Mouse (Mus musculus): ENCODE measurements around the gene Cacng8. TPM values are rescaled to one million over a fixed set of nuclear protein-coding genes. Genes with fewer than 3 reads are reported as not detected.

Cacng8 gene
- total and polyA plus RNA-seq, 3 experiments: 5.6 to 9.2 TPM; not detected in 1

DNA sequence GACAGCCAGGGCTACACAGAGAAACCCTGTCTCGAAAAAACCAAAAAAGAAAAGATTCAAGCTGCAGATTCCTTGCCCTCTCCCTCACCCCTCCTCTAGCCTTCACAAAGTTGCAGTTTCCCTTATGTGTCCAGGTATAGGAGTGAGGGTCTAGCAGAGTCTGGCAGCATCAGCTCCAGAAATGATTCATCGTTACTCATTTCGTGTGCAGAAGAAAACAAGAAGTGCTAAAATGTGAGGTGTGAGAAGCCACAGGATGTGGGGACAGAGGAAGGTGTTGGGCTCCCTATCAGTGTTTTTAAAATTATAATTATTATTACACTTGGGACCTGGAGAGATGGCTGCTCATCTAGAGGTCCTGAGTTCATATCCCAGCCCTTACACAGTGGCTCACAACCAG lies 54.2 kb downstream of the Cacng8 start:
- TF ChIP-seq E2F4 (IDR thresholded peaks at IDR 0.05; ENCODE audit: borderline replicate concordance, low read depth, low read length): no peak
- no peaks in the 10 kb centered on the region for H3K9me3 ChIP-seq (replicated peaks; ENCODE audit: insufficient read depth, low read length)
- peaks cover 0 to 7% of the 10 kb centered on the region in 2 experiments; a peak in 2 of 4 replicates for H3K36me3 ChIP-seq (ENCODE audit: control insufficient read depth in 1 of 2, insufficient read depth in 2 of 2, low read length in 2 of 2)
- H3K4me3 ChIP-seq (ENCODE audit: control insufficient read depth in 1 of 2, insufficient read depth in 1 of 2, low read depth in 2 of 2, low read length in 2 of 2): no peak overlapping the region
- H3K79me2 ChIP-seq (ENCODE audit: control insufficient read depth, insufficient read depth, low read length, poor library complexity): no peaks in the 10 kb centered on the region
- no peaks in the 10 kb centered on the region for H3K27me3 ChIP-seq (ENCODE audit: control insufficient read depth in 1 of 2, insufficient read depth in 2 of 2, low read length in 2 of 2)
- no peak for DNase-seq (ENCODE audit: low read depth, low spot score)
- no peak overlapping the region for H3K27ac ChIP-seq (ENCODE audit: control insufficient read depth, low read depth, low read length)
- H3K9ac ChIP-seq (ENCODE audit: control insufficient read depth, low read depth, low read length, poor library complexity, severe bottlenecking): no peak overlapping the region
- H3K4me1 ChIP-seq (ENCODE audit: control insufficient read depth in 1 of 2, insufficient read depth in 2 of 2, low read length in 2 of 2): peaks cover 0 to 12% of the 10 kb centered on the region in 2 experiments; a peak in 2 of 4 replicates

DNA sequence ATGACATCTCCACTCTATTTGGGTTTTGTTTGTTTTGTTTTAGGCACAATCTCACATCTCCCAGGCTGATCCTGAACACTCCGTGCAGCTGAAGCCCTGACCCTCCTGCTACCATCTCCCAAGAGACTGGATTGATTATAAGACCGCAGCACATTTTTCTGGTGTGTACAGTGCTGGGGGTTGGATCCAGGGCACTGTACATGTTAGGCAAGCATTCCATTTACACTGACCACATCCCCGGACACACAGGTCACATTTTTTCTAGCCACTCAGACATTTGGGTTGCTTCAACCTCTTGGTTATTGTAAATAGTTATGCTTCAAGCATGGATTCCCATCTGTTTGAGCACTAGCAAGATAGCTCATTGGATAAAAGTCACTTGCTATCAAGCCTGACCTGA lies 56.1 kb downstream of the Cacng8 start:
- Histone ChIP-seq H3K27me3 (ENCODE audit: control insufficient read depth in 1 of 2, insufficient read depth in 2 of 2, low read length in 2 of 2) (no peaks in the 10 kb centered on the region), H3K27ac (ENCODE audit: control insufficient read depth, low read depth, low read length) (no peak overlapping the region), H3K9me3 (replicated peaks; ENCODE audit: insufficient read depth, low read length) (no peaks in the 10 kb centered on the region), H3K79me2 (ENCODE audit: control insufficient read depth, insufficient read depth, low read length, poor library complexity) (no peaks in the 10 kb centered on the region), H3K36me3 (ENCODE audit: control insufficient read depth in 1 of 2, insufficient read depth in 2 of 2, low read length in 2 of 2) (peaks cover 0 to 7% of the 10 kb centered on the region in 2 experiments; a peak in 2 of 4 replicates), H3K4me1 (ENCODE audit: control insufficient read depth in 1 of 2, insufficient read depth in 2 of 2, low read length in 2 of 2) (peaks cover 0 to 9% of the 10 kb centered on the region in 2 experiments; a peak in 2 of 4 replicates), H3K4me3 (ENCODE audit: control insufficient read depth in 1 of 2, insufficient read depth in 1 of 2, low read depth in 2 of 2, low read length in 2 of 2) (no peak overlapping the region), H3K9ac (ENCODE audit: control insufficient read depth, low read depth, low read length, poor library complexity, severe bottlenecking) (no peak overlapping the region)
- TF ChIP-seq BHLHE40 (IDR thresholded peaks at IDR 0.05; ENCODE audit: borderline replicate concordance, low read depth, low read length) (no peak), POLR2A (IDR thresholded peaks at IDR 0.05; ENCODE audit: control insufficient read depth in 1 of 2, insufficient read depth in 1 of 2, low read depth in 1 of 2, low read length in 2 of 2, poor library complexity in 1 of 2) (no peak), ZNF384 (IDR thresholded peaks at IDR 0.05; ENCODE audit: low read depth, low read length) (no peak), CHD1 (IDR thresholded peaks at IDR 0.05; ENCODE audit: low read depth, low read length) (no peak)
- no peak for DNase-seq (ENCODE audit: low read depth, low spot score)

DNA sequence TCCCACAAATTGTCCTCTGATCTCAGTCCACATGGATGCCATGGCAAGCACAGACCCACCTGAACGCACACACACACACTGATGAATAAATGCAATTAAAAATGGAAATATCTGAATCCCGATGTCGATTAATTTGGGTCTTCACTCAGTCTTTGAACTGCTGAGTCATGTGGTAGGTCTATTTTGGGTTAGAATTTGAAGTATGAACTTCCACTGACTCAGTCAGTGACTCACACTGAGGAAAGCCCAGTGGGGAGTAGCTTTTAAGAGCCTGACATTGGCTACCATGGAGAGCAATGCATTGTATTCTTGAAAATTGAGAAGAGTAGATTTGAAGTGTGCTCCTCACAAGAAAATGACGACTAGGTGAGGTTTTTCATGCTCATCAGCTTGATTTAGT lies 56.5 kb downstream of the Cacng8 start:
- H3K4me1 ChIP-seq (ENCODE audit: control insufficient read depth in 1 of 2, insufficient read depth in 2 of 2, low read length in 2 of 2): peaks cover 0 to 9% of the 10 kb centered on the region in 2 experiments; a peak in 2 of 4 replicates
- peak; percentile 33 for DNase-seq (ENCODE audit: low read depth, low spot score)
- no peaks in the 10 kb centered on the region for H3K27me3 ChIP-seq (ENCODE audit: control insufficient read depth in 1 of 2, insufficient read depth in 2 of 2, low read length in 2 of 2)
- H3K4me3 ChIP-seq (ENCODE audit: control insufficient read depth in 1 of 2, insufficient read depth in 1 of 2, low read depth in 2 of 2, low read length in 2 of 2): no peak overlapping the region
- H3K9me3 ChIP-seq (replicated peaks; ENCODE audit: insufficient read depth, low read length): no peaks in the 10 kb centered on the region
- H3K27ac ChIP-seq (ENCODE audit: control insufficient read depth, low read depth, low read length): no peak overlapping the region
- TF ChIP-seq NRF1 (IDR thresholded peaks at IDR 0.05; ENCODE audit: insufficient read depth, low read depth, low read length, poor library complexity, severe bottlenecking) (no peak), POLR2AphosphoS5 (IDR thresholded peaks at IDR 0.05; ENCODE audit: borderline replicate concordance, low read depth, low read length) (no peak), ELF1 (IDR thresholded peaks at IDR 0.05; ENCODE audit: low read depth, low read length) (no peak), GABPA (IDR thresholded peaks at IDR 0.05; ENCODE audit: low read depth, low read length) (no peak), CTCF (IDR thresholded peaks at IDR 0.05 in 2 of 3, conservative IDR thresholded peaks at IDR 0.05 in 1 of 3; ENCODE audit: control insufficient read depth in 1 of 3, insufficient read depth in 1 of 3, low read depth in 2 of 3, low read length in 3 of 3, poor library complexity in 1 of 3, severe bottlenecking in 1 of 3) (no peak), POLR2AphosphoS2 (IDR thresholded peaks at IDR 0.05; ENCODE audit: low read length) (no peak), MAZ (IDR thresholded peaks at IDR 0.05; ENCODE audit: low read depth, low read length) (no peak), TAL1 (IDR thresholded peaks at IDR 0.05; ENCODE audit: low read length) (no peak)
- peaks cover 0 to 7% of the 10 kb centered on the region in 2 experiments; a peak in 2 of 4 replicates for H3K36me3 ChIP-seq (ENCODE audit: control insufficient read depth in 1 of 2, insufficient read depth in 2 of 2, low read length in 2 of 2)
- no peak overlapping the region for H3K9ac ChIP-seq (ENCODE audit: control insufficient read depth, low read depth, low read length, poor library complexity, severe bottlenecking)
- H3K79me2 ChIP-seq (ENCODE audit: control insufficient read depth, insufficient read depth, low read length, poor library complexity): no peaks in the 10 kb centered on the region

Measured in MEL (cell line).